Mouse (Mus musculus) forebrain, embryonic 10.5 days (tissue): ENCODE results near the gene Ly86. TPM values are rescaled to one million over a fixed set of nuclear protein-coding genes. Genes with fewer than 3 reads are reported as not detected.

Source experiments
- DNase-seq: peaks from one replicate; pipeline ENCODE4 v3.0.0-alpha.2; 2017; ENCODE audit warnings: low spot score; ENCODE audit errors: extremely low spot score
- H3K27ac ChIP-seq: fragments of 300-500 bp; sonication (generic); 2 replicates; pipeline ENCODE4 v1.5.1; 2016; ENCODE audit warnings: mild to moderate bottlenecking
- H3K27me3 ChIP-seq: fragments of 300-500 bp; sonication (generic); 2 replicates; pipeline ENCODE4 v1.6.1; 2016; ENCODE audit warnings: mild to moderate bottlenecking; ENCODE audit not compliant: poor library complexity, severe bottlenecking
- H3K36me3 ChIP-seq: fragments of 300-500 bp; sonication (generic); replicated peaks from 2 replicates; pipeline ENCODE4 v1.6.1; 2016; ENCODE audit warnings: mild to moderate bottlenecking, moderate library complexity
- H3K4me1 ChIP-seq: fragments of 300-500 bp; sonication (generic); 2 replicates; pipeline ENCODE4 v1.6.1; 2016
- H3K4me3 ChIP-seq: fragments of 300-500 bp; sonication (generic); 2 replicates; pipeline ENCODE4 v1.5.1; 2016; ENCODE audit warnings: mild to moderate bottlenecking, moderate library complexity
- H3K9me3 ChIP-seq: fragments of 300-500 bp; sonication (generic); 2 replicates; pipeline ENCODE4 v1.6.1; 2016; ENCODE audit warnings: mild to moderate bottlenecking, moderate library complexity
- WGBS: fragments of 180-500 bp; shearing (Covaris S2); methylation state at CpG from one replicate; pipeline ENCODE4 v1.1.7; 2016; 5-methylcytosine and 5-hydroxymethylcytosine counted together
- polyA plus RNA-seq: library from polyadenylated mRNA; unstranded; fragments of >200 nt; fragmentation: Nextera tagmentation; extraction: Ambion mirVana; gene quantifications from 2 replicates; pipeline ENCODE4 v1.2.1, GENCODE M21; 2016

Ly86 gene
- polyA plus RNA-seq, 1 experiment from 2014 or later, result 4.2 TPM

- DNase-seq, result no peak
- no peaks in the 10 kb centered on the region for H3K36me3 ChIP-seq
- no peak overlapping the region for H3K27ac ChIP-seq
- no peaks in the 10 kb centered on the region for H3K27me3 ChIP-seq
- no peak overlapping the region for H3K4me3 ChIP-seq
- WGBS, result 89% methylated on average over 4 of the region's 4 CpGs
- no peaks in the 10 kb centered on the region for H3K4me1 ChIP-seq
- H3K9me3 ChIP-seq, result no peaks in the 10 kb centered on the region
Observed at GRCm38 (mm10) chr13:37330971-37331370, 14.0 kb upstream of the Ly86 start.

DNA sequence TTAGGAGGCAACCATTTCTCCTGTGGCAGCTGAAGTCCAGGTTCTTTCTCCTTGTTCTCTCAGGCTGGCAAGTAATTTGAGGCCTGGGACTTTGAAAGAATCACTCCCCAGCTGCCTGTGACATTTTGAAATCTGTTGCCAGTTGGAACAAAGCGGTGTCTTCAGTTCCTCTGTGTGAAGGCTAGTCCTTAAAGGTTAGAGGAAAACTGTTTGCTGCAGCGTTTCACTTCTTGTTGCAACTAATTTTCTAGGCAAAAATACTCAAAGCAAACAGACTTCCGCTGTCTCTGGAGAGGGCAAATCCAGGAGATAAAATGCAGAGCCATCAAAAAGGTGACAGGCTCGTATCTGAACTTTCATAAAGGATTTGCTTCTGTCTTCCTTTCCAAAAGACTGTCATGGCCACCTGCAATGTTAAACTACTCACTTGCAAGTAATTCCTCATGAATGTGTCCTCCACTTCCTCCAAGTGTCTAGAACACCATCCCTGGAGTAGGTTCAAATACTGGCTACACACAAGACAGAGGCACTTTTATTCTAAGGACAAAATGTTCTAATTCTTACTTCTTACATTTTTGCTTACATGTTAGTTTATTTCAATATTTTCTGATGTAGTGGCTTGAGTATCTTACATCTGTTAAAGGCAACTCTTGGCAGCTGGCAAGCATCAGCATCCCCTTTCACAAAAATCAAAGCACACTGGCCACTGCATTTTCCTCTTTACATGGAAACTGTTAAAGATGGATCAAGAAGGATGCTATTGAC is 12.0 kb upstream of the Ly86 start:
- DNase-seq, result no peak
- H3K4me1 ChIP-seq, result no peaks in the 10 kb centered on the region
- H3K9me3 ChIP-seq, result no peaks in the 10 kb centered on the region
- no peak overlapping the region for H3K27ac ChIP-seq
- H3K4me3 ChIP-seq, result no peak overlapping the region
- no peaks in the 10 kb centered on the region for H3K27me3 ChIP-seq
- H3K36me3 ChIP-seq, result no peaks in the 10 kb centered on the region
- WGBS, result 82% methylated on average over 4 of the region's 4 CpGs

DNA sequence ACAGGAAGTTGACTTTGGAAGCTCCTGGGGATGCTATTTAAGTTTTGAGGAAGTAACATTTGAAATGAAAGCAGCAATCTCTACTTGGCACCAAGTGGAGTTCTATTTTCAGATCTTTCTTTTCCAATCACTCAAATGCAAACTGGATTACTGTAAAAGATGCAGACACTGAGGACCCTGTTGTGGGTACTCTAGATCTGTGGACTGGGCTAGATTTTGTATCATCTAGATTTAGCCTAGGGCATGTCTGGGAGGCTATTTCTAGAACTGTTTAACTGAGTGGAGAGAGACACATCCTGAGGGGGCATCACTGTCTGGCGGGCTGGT is 11.5 kb upstream of the Ly86 start:
- WGBS, result 82% methylated on average over 1 of the region's 1 CpGs
- Histone ChIP-seq H3K4me3 (no peak overlapping the region), H3K9me3 (no peaks in the 10 kb centered on the region), H3K36me3 (no peaks in the 10 kb centered on the region), H3K27me3 (no peaks in the 10 kb centered on the region), H3K4me1 (no peaks in the 10 kb centered on the region), H3K27ac (no peak overlapping the region)
- no peak for DNase-seq

- 86% methylated on average over 4 of the region's 4 CpGs for WGBS
- Histone ChIP-seq H3K4me1 (no peaks in the 10 kb centered on the region), H3K27ac (no peak overlapping the region), H3K36me3 (no peaks in the 10 kb centered on the region), H3K27me3 (no peaks in the 10 kb centered on the region), H3K4me3 (no peak overlapping the region), H3K9me3 (no peaks in the 10 kb centered on the region)
- DNase-seq, result no peak
Observed at GRCm38 (mm10) chr13:37337269-37337668, 7.7 kb upstream of the Ly86 start.

- DNase-seq, result no peak
- Histone ChIP-seq H3K36me3 (no peaks in the 10 kb centered on the region), H3K27me3 (no peaks in the 10 kb centered on the region), H3K27ac (no peak overlapping the region), H3K9me3 (no peaks in the 10 kb centered on the region), H3K4me3 (no peak overlapping the region), H3K4me1 (no peaks in the 10 kb centered on the region)
- 88% methylated on average over 7 of the region's 7 CpGs for WGBS
Observed at GRCm38 (mm10) chr13:37337871-37338270, 7.1 kb upstream of the Ly86 start.

DNA sequence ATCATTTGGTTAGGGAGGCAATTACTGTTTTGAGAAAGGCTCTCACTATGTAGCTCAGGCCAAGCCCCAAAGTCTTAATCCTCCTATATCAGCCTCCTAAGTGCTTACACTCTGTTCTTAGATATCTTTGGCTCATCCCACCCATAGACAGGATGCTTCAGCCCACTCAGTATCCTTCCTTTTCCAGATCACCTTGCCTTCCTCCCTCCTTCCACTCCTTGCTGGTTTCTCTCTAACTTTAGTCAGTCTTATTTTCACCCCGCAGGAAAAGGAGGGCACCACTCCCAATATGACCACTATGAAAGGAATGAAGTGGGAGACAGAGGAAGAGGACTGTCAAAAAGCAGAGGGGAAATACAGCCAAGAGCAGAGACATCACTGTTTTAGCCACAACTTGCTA is 2.2 kb upstream of the Ly86 start:
- no peak for DNase-seq
- H3K9me3 ChIP-seq, result no peaks in the 10 kb centered on the region
- no peaks in the 10 kb centered on the region for H3K27me3 ChIP-seq
- WGBS, result 70% methylated on average over 1 of the region's 1 CpGs
- no peak overlapping the region for H3K27ac ChIP-seq
- no peaks in the 10 kb centered on the region for H3K36me3 ChIP-seq
- no peak overlapping the region for H3K4me3 ChIP-seq
- no peaks in the 10 kb centered on the region for H3K4me1 ChIP-seq

DNA sequence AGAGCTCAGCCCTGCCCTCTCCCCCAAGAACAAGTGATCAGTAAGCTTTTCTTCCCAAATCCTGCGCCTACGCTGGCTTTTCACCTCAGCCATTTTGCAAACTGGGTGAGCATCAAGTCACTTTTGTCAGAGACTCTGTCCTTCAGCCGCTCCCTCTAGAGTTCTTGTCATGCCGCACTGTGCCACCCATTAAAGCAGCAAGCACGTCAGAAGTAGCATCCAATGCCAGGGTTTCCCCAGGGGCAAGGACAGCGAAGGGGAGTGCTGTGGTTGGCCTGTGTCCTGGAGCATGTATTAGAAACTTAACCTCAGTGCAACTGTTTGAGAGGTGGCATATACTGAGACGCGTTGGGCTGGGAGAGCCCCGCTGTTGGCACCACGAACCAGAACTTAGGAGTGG is 815 bp downstream of the Ly86 start:
- WGBS, result 91% methylated on average over 10 of the region's 10 CpGs
- Histone ChIP-seq H3K27ac (no peak overlapping the region), H3K4me3 (no peak overlapping the region), H3K9me3 (no peaks in the 10 kb centered on the region), H3K27me3 (no peaks in the 10 kb centered on the region), H3K4me1 (peaks cover 5% of the 10 kb centered on the region), H3K36me3 (no peaks in the 10 kb centered on the region)
- DNase-seq, result no peak

- H3K4me3 ChIP-seq, result no peak overlapping the region
- 90% methylated on average over 8 of the region's 8 CpGs for WGBS
- DNase-seq, result no peak
- H3K36me3 ChIP-seq, result no peaks in the 10 kb centered on the region
- no peaks in the 10 kb centered on the region for H3K9me3 ChIP-seq
- H3K27ac ChIP-seq, result no peak overlapping the region
- no peaks in the 10 kb centered on the region for H3K27me3 ChIP-seq
- H3K4me1 ChIP-seq, result peaks cover 5% of the 10 kb centered on the region
Observed at GRCm38 (mm10) chr13:37347871-37348595, 3.0 kb downstream of the Ly86 start.

DNA sequence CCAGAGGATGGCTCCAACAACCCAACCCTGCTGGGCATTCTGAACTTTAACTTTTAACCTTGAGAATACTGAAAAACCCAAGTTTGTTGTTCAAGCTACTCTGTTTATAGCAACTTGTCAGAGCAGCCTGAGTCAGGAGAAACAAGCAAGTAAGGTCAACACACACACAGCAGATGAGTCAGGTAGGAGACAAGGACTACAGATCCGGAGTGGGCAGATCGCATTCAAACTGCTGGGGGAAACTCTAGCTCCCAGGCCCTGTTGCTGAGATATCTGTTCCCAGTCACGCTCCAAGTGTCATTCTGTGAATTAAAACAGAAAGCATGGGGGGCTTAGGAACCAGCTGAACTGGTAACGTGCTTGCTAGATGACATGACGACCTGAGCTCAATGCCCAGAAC is 4.0 kb downstream of the Ly86 start:
- 85% methylated on average over 5 of the region's 5 CpGs for WGBS
- no peaks in the 10 kb centered on the region for H3K36me3 ChIP-seq
- peaks cover 5% of the 10 kb centered on the region for H3K4me1 ChIP-seq
- no peaks in the 10 kb centered on the region for H3K9me3 ChIP-seq
- H3K27ac ChIP-seq, result no peak overlapping the region
- H3K4me3 ChIP-seq, result no peak overlapping the region
- DNase-seq, result no peak
- H3K27me3 ChIP-seq, result no peaks in the 10 kb centered on the region

DNA sequence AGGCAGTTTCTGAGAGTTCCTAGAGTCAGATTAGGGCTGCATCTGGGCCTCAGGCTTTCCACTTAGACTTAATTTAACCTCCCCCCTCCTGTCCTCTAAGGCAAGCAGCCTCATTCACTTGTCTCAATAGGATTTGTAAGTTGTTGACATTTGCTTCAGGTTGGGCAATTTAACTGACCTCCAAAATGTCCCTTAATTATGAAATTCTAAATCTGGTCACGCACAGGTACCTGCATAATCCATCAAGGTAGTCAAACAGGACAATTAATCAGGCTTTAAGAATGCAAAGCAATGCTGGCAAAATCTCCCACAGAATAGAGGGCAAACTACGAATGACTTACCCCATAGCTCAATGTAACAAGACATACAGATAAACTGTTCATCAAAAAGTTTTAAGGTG is 8.0 kb downstream of the Ly86 start:
- H3K36me3 ChIP-seq, result no peaks in the 10 kb centered on the region
- peaks cover 5% of the 10 kb centered on the region for H3K4me1 ChIP-seq
- WGBS, result 78% methylated on average over 2 of the region's 2 CpGs
- no peak for DNase-seq
- H3K27me3 ChIP-seq, result no peaks in the 10 kb centered on the region
- no peak overlapping the region for H3K4me3 ChIP-seq
- no peak overlapping the region for H3K27ac ChIP-seq
- no peaks in the 10 kb centered on the region for H3K9me3 ChIP-seq

DNA sequence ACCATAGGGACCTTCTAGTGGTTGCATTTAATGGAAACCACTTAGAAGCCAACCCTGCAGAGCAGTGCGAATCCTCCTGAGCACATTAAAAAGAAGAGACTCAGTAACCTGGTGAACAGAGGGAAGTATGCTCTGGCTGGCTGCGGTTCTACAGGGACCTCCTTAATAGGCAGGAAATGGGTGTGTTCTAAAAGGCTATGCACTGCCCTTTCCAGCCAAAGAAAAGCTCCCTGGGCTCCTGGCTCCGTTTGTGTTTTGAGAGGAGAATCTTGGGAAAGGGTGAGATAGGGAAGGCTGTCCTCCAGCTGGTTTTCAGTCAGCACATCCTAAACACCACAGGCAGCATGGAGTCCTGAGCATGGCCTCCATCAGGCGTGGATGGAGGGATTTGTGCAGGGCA is 8.9 kb downstream of the Ly86 start:
- WGBS, result 64% methylated on average over 4 of the region's 4 CpGs
- H3K9me3 ChIP-seq, result no peaks in the 10 kb centered on the region
- no peak overlapping the region for H3K4me3 ChIP-seq
- H3K27me3 ChIP-seq, result no peaks in the 10 kb centered on the region
- H3K4me1 ChIP-seq, result peaks cover 5% of the 10 kb centered on the region
- no peaks in the 10 kb centered on the region for H3K36me3 ChIP-seq
- no peak overlapping the region for H3K27ac ChIP-seq
- DNase-seq, result no peak

GRCm38 (mm10) chr13:37354432-37354831 is 9.4 kb downstream of the Ly86 start:
- Histone ChIP-seq H3K9me3 (no peaks in the 10 kb centered on the region), H3K4me1 (peaks cover 5% of the 10 kb centered on the region), H3K27me3 (no peaks in the 10 kb centered on the region), H3K4me3 (no peak overlapping the region), H3K36me3 (no peaks in the 10 kb centered on the region), H3K27ac (no peak overlapping the region)
- WGBS, result 89% methylated on average over 4 of the region's 4 CpGs
- DNase-seq, result no peak

- Histone ChIP-seq H3K27ac (no peak overlapping the region), H3K9me3 (no peaks in the 10 kb centered on the region), H3K4me3 (no peak overlapping the region), H3K36me3 (no peaks in the 10 kb centered on the region), H3K27me3 (no peaks in the 10 kb centered on the region), H3K4me1 (peaks cover under 1% of the 10 kb centered on the region)
- 90% methylated on average over 10 of the region's 10 CpGs for WGBS
- DNase-seq, result no peak
Observed at GRCm38 (mm10) chr13:37355642-37356331, 10.8 kb downstream of the Ly86 start.
